In the genomic region with DNA sequence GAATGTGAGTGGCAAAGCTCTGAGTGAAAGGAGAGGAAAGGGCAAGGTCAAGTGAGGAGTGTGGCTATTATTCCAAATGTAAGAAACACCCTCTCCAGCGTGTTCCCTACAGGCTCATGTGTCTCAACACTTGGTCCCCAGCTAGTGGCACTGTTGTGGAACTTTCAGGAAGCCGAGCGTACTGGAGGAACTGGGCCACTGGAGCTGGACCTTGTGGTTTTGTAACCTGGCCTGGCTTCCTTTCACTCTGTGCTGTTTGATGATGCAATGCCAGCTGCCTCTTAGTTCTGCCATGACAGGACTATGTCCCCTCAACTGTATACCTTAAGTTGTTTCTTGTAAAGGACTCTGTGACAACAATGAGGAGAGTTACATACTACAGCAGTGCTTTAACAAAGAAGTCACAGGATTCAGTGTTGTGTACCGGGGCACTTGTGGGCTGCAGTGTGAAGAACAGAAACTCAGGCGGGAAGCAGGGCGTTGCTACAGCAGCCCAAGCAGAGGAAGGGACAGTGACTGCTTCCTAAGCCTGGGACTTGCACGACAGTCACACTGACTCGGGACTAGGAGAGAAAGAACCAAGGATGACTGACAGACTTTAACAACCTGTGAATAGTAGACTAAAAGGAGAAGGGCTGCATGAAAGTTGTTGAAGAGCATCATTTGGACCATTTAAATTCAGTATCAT, we compare ENCODE assay signal across 14 mouse cellular contexts.
A peak's percentile ranks its signal among the peaks of the same experiment; 100 is the strongest.
DNase-seq lines count a peak whose midpoint lies in the region; ATAC-seq and TF ChIP-seq lines count a peak whose summit lies in the region.
"Had no signal": no experiment of that assay in that cellular context is flagged by ENCODE, and none has a peak within 500 bp of the region (broad histone marks: within the 10 kb centered on the region; RNA-seq: fewer than 3 reads in every experiment).

No protein-coding gene starts in this region.

- WGBS in intestine, embryonic 14.5 days: 86% methylated on average over 8 of the region's 8 CpGs
- 85% methylated on average over 8 of the region's 8 CpGs for WGBS in intestine, embryonic 15.5 days
- 43% methylated on average over 8 of the region's 8 CpGs for WGBS in thymus, adult 2 months
- 86% methylated on average over 8 of the region's 8 CpGs for WGBS in embryonic facial prominence, embryonic 10.5 days

- no peaks in the 10 kb centered on the region; the same call in 1 of the 2 replicates for H3K4me1 ChIP-seq in intestine, embryonic 14.5 days (replicated peaks; ENCODE audit: control insufficient read depth, insufficient read depth, low read length)
- no peaks in the 10 kb centered on the region; the same call in 1 of the 2 replicates for H3K4me1 ChIP-seq in intestine, embryonic 15.5 days (replicated peaks)
- peaks cover 14% of the 10 kb centered on the region for H3K4me1 ChIP-seq in thymus, adult 2 months (replicated peaks; ENCODE audit: control insufficient read depth, insufficient read depth, low read length)
- no peaks in the 10 kb centered on the region for H3K4me1 ChIP-seq in embryonic facial prominence, embryonic 10.5 days
- H3K4me1 ChIP-seq: embryonic facial prominence, embryonic 12.5 days had no signal

- no peak overlapping the region for H3K4me3 ChIP-seq in intestine, embryonic 14.5 days (ENCODE audit: low read depth, low read length)
- H3K4me3 ChIP-seq in intestine, embryonic 15.5 days (replicated peaks): no peak overlapping the region
- no peak overlapping the region for H3K4me3 ChIP-seq in thymus, adult 2 months (ENCODE audit: control insufficient read depth, insufficient read depth, low read length)
- no peak overlapping the region for H3K4me3 ChIP-seq in embryonic facial prominence, embryonic 10.5 days
- H3K4me3 ChIP-seq: embryonic facial prominence, embryonic 12.5 days had no signal

- no peaks in the 10 kb centered on the region for H3K27me3 ChIP-seq in intestine, embryonic 14.5 days (replicated peaks; ENCODE audit: control insufficient read depth, insufficient read depth, low read length)
- H3K27me3 ChIP-seq in intestine, embryonic 15.5 days (replicated peaks): no peaks in the 10 kb centered on the region
- H3K27me3 ChIP-seq in thymus, adult 2 months (ENCODE audit: control insufficient read depth, insufficient read depth, low read length): no peaks in the 10 kb centered on the region
- no peaks in the 10 kb centered on the region for H3K27me3 ChIP-seq in embryonic facial prominence, embryonic 10.5 days (replicated peaks; ENCODE audit: low read depth, poor library complexity, severe bottlenecking)
- H3K27me3 ChIP-seq: embryonic facial prominence, embryonic 12.5 days had no signal

- H3K9me3 ChIP-seq in intestine, embryonic 14.5 days (ENCODE audit: control insufficient read depth, low read length): no peaks in the 10 kb centered on the region
- H3K9me3 ChIP-seq in intestine, embryonic 15.5 days: no peaks in the 10 kb centered on the region
- no peaks in the 10 kb centered on the region for H3K9me3 ChIP-seq in embryonic facial prominence, embryonic 10.5 days
- H3K9me3 ChIP-seq: embryonic facial prominence, embryonic 12.5 days; G1E had no signal

- DNase-seq in intestine, embryonic 14.5 days (ENCODE audit: low spot score): peak; percentile 43
- peak; percentile 38 for DNase-seq in adrenal gland, postnatal 10 days
- DNase-seq in cerebellum, postnatal 36 days: no peak
- DNase-seq in thymus, adult 2 months: no peak
- no peak for DNase-seq in embryonic facial prominence, embryonic 10.5 days (ENCODE audit: low spot score)
- DNase-seq: heart, postnatal 4 days; kidney, postnatal 4 days; thymus, adult 18-20 months had no signal

- no peak for TF ChIP-seq CTCF in thymus, adult 2 months (IDR thresholded peaks at IDR 0.05; ENCODE audit: borderline replicate concordance, control insufficient read depth, extremely low read depth, insufficient read depth, low read length, poor library complexity)

- no peak for ATAC-seq in intestine, embryonic 14.5 days (replicated peaks; ENCODE audit: low FRiP score, low TSS enrichment, low read depth)
- ATAC-seq in intestine, embryonic 15.5 days: no peak
- ATAC-seq in hematopoietic stem cell, adult 5-6 weeks (replicated peaks in 1 of 2; ENCODE audit: insufficient read depth in 1 of 2, low FRiP score in 2 of 2, low TSS enrichment in 1 of 2, low read depth in 1 of 2, poor library complexity in 2 of 2, severe bottlenecking in 2 of 2): peak; percentile 75 to 92
- peak; percentile 76 for ATAC-seq in megakaryocyte progenitor cell, adult 5-6 weeks (replicated peaks; ENCODE audit: poor library complexity)

- no peak for TF ChIP-seq POLR2A in thymus, adult 2 months (IDR thresholded peaks at IDR 0.05; ENCODE audit: control insufficient read depth, extremely low read depth, insufficient read depth, low read length, poor library complexity)

- no peak overlapping the region for H3K27ac ChIP-seq in intestine, embryonic 14.5 days (ENCODE audit: low read depth)
- no peak overlapping the region for H3K27ac ChIP-seq in intestine, embryonic 15.5 days
- no peak overlapping the region for H3K27ac ChIP-seq in thymus, adult 2 months (ENCODE audit: control insufficient read depth, insufficient read depth, low read length)
- H3K27ac ChIP-seq in embryonic facial prominence, embryonic 10.5 days (replicated peaks): no peak overlapping the region
- H3K27ac ChIP-seq: embryonic facial prominence, embryonic 12.5 days had no signal

- no peak overlapping the region for H3K4me2 ChIP-seq in intestine, embryonic 14.5 days (ENCODE audit: low read length)
- H3K4me2 ChIP-seq in intestine, embryonic 15.5 days (replicated peaks): no peak overlapping the region
- H3K4me2 ChIP-seq: embryonic facial prominence, embryonic 12.5 days; midbrain, embryonic 11.5 days had no signal

- no peak overlapping the region for H3K9ac ChIP-seq in intestine, embryonic 14.5 days (ENCODE audit: low read length)
- H3K9ac ChIP-seq in intestine, embryonic 15.5 days: no peak overlapping the region
- H3K9ac ChIP-seq: embryonic facial prominence, embryonic 12.5 days had no signal

- peaks cover 21% of the 10 kb centered on the region for H3K36me3 ChIP-seq in intestine, embryonic 14.5 days (ENCODE audit: control insufficient read depth, insufficient read depth, low read length)
- no peaks in the 10 kb centered on the region for H3K36me3 ChIP-seq in intestine, embryonic 15.5 days
- peaks cover 16% of the 10 kb centered on the region for H3K36me3 ChIP-seq in thymus, adult 2 months (ENCODE audit: control insufficient read depth, insufficient read depth, low read length)
- peaks cover 42% of the 10 kb centered on the region for H3K36me3 ChIP-seq in embryonic facial prominence, embryonic 10.5 days (replicated peaks)

Comparison
In these comparisons a context has a peak if more than half of its experiments do, and no peak if none do; other contexts are left out.
1. ATAC-seq: peak in hematopoietic stem cell, adult 5-6 weeks (2 of 2) and megakaryocyte progenitor cell, adult 5-6 weeks (single experiment); none in intestine, embryonic 14.5 days (single experiment) and intestine, embryonic 15.5 days (single experiment).
2. DNase-seq: peak in intestine, embryonic 14.5 days (single experiment) and adrenal gland, postnatal 10 days (single experiment); none in cerebellum, postnatal 36 days (0 of 2), thymus, adult 2 months (single experiment) and embryonic facial prominence, embryonic 10.5 days (single experiment).